Mouse (Mus musculus) stomach, embryonic 15.5 days (tissue): ENCODE data around the gene Ugt1a9. TPM values are rescaled to one million over a fixed set of nuclear protein-coding genes. Genes with fewer than 3 reads are reported as not detected.
"Not testable (repeated sequence)": the region's sequence is repeated elsewhere in the genome, so short reads cannot be mapped to it uniquely, and the experiment has no call there.

Source experiments
- ATAC-seq: fragments of 200-750 bp; cut with Nextera tagmentation; 2 replicates; pipeline ENCODE4 v1.8.0; 2017; ENCODE audit warnings: low read depth, moderate number of reproducible peaks, moderate TSS enrichment; ENCODE audit not compliant: insufficient read depth, low FRiP score
- H3K27ac ChIP-seq: fragments of 300-500 bp; sonication (generic); 2 replicates; pipeline ENCODE4 v1.5.1; 2015; ENCODE audit warnings: mild to moderate bottlenecking, inconsistent platforms
- H3K27me3 ChIP-seq: fragments of 300-500 bp; sonication (generic); replicated peaks from 2 replicates; pipeline ENCODE4 v1.6.1; 2015; ENCODE audit warnings: inconsistent platforms
- H3K36me3 ChIP-seq: fragments of 300-500 bp; sonication (generic); 2 replicates; pipeline ENCODE4 v1.6.1; 2015; ENCODE audit warnings: inconsistent platforms
- H3K4me1 ChIP-seq: fragments of 300-500 bp; sonication (generic); 2 replicates; pipeline ENCODE4 v1.6.1; 2015; ENCODE audit warnings: inconsistent platforms
- H3K4me2 ChIP-seq: fragments of 300-500 bp; sonication (generic); 2 replicates; pipeline ENCODE4 v1.6.1; 2015; ENCODE audit warnings: mild to moderate bottlenecking, inconsistent platforms
- H3K4me3 ChIP-seq: fragments of 300-500 bp; sonication (generic); replicated peaks from 2 replicates; pipeline ENCODE4 v1.5.1; 2015; ENCODE audit warnings: inconsistent platforms
- H3K9ac ChIP-seq: fragments of 300-500 bp; sonication (generic); 2 replicates; pipeline ENCODE4 v1.6.1; 2015; ENCODE audit warnings: inconsistent platforms
- H3K9me3 ChIP-seq: fragments of 300-500 bp; sonication (generic); 2 replicates; pipeline ENCODE4 v1.6.1; 2016; ENCODE audit warnings: inconsistent platforms
- WGBS: fragments of 180-500 bp; shearing (Covaris S2); methylation state at CpG from one replicate; pipeline ENCODE4 v1.1.7; 2015; 5-methylcytosine and 5-hydroxymethylcytosine counted together
- polyA plus RNA-seq: library from polyadenylated mRNA; unstranded; fragments of >200 nt; fragmentation: Nextera tagmentation; extraction: Ambion mirVana; gene quantifications from 2 replicates; pipeline ENCODE4 v1.2.1, GENCODE M21; 2015

The Ugt1a9 gene
- polyA plus RNA-seq, 1 experiment from 2014 or later = 1.7 TPM

DNA sequence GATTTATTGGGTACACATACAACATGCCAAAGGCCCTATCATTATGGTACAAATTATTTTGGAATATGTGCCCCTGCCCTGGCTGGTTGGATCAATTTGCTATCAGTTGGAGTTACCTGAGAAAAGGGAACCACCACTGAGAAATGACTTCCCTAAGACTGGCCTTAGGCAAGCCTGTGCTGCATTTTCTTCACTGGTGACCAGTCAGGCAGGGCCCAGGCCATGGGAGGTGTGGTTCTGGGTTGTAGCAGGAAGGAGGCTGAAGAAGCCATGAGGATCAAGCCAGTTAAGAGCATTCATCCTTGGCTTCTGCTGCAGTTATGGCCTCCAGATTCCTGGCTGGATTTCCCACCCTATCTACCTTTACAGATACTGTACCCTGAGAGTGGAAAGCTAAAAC lies 21.7 kb downstream of the Ugt1a9 start:
- Histone ChIP-seq H3K4me1 (peaks cover 4% of the 10 kb centered on the region), H3K9ac (no peak overlapping the region), H3K36me3 (no peaks in the 10 kb centered on the region), H3K27me3 (no peaks in the 10 kb centered on the region), H3K27ac (no peak overlapping the region), H3K4me3 (no peak overlapping the region), H3K4me2 (no peak overlapping the region), H3K9me3 (no peaks in the 10 kb centered on the region)
- ATAC-seq = no peak

DNA sequence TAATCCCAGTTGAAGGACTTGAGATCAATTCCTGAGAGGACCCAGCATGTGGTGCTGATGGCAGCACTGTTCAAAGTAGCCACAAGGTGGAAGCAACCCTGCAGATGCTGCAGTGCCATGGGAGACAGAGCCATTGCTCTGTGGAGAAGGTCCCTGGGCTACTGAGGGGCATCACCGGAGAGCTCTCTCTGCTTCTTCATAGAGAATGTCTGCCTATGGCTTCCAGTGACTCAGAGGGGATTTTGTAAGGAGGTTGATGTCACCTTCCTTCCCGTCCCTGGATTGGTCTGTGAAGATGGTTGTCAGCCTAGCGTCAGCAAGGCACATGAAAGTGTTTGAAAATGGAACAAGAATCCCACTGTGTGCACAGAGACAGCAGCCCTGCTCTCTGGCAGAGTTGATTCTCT lies 23.7 kb downstream of the Ugt1a9 start:
- H3K4me3 ChIP-seq, H3K9ac ChIP-seq, H3K36me3 ChIP-seq, ATAC-seq, H3K9me3 ChIP-seq, H3K27me3 ChIP-seq, H3K4me1 ChIP-seq, H3K4me2 ChIP-seq: not testable (repeated sequence)
- peak overlapping the region; percentile 82 for H3K27ac ChIP-seq
- WGBS = 62% methylated on average over 3 of the region's 3 CpGs

DNA sequence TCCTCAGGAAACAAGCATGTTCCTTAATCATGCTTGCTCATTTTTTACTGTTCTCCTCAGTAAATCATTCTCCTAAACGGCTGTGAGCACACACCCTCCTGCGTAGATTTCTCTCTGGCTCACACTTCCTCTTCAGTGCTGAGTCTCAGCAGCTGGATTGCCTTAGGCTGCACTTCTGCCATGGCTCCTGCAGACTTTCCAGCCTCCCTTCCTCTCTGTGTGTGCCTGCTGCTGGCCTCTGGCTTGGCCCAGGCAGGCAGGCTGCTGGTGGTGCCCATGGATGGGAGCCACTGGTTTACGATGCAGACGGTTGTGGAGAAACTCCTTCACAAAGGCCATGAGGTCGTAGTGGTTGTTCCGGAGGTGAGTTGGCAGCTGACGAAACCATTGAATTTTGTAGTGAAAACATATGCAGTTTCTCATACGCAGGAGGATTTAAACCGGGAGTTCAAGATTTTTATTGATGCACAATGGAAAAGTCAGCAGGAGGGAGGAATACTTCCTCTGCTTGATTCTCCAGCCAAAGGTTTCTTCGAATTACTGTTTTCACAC lies 24.4 kb downstream of the Ugt1a9 start, which contains the start of gene Ugt1a7c:
Gene Ugt1a7c, plus strand, starts transcription at position 122 of the 552 bp plus-strand sequence.
- Histone ChIP-seq H3K4me1 (peaks cover 4% of the 10 kb centered on the region), H3K9me3 (no peaks in the 10 kb centered on the region), H3K4me2 (peak within 1 kb of the TSS; percentile 45), H3K36me3 (no peaks in the 10 kb centered on the region), H3K4me3 (peak within 1 kb of the TSS; percentile 23; the same call in 1 of the 2 replicates), H3K27me3 (no peaks in the 10 kb centered on the region), H3K27ac (peak within 1 kb of the TSS; percentile 82), H3K9ac (no peak within 1 kb of the TSS)
- peak; percentile 72; the same call in 1 of the 2 replicates for ATAC-seq
- 15% methylated on average over 10 of the region's 10 CpGs for WGBS

DNA sequence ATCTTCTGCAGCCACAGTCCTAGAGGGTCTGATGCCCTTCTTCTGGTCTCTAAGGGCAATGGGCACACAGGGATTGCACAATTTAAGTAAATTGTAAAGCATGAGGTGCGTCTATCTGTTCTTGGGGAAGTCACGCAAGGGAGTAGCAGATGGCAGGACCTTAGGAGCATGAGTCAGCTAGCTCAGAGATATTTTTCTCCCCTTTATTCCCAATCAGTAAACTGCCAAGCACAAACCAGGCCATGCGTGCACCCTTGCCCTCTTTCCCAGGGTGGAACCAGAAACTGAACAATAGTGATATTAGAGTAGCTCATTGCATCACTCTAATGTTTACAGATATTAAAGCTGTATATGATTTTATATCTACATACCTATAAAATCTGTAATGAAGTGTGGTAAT lies 27.9 kb downstream of the Ugt1a9 start:
- H3K4me1 ChIP-seq, H3K27me3 ChIP-seq, H3K4me2 ChIP-seq, H3K36me3 ChIP-seq, ATAC-seq, H3K9ac ChIP-seq, H3K4me3 ChIP-seq, H3K27ac ChIP-seq, H3K9me3 ChIP-seq: not testable (repeated sequence)
- 77% methylated on average over 3 of the region's 3 CpGs for whole genome bisulfite sequencing

DNA sequence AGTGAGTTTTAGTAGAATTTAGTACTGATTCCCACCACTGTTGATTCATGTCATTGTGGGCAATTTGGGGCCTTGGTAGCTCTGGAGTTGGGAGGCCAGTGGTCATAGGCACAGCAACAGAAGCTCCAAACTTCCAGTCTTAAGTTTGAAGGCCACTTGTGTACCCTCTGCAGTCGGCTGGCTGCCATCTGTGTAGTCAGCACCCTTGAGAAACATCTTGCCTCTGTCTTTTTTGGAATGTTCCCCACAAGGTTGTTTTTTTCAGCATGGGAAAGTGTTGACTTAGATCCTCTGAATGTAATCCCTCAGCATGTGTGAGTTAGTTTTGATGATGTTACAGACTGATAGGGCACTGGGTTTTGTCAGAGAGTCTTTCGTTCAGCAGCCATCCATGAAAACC lies 29.1 kb downstream of the Ugt1a9 start:
- not testable (repeated sequence) for ATAC-seq, H3K27ac ChIP-seq, H3K4me1 ChIP-seq, H3K4me2 ChIP-seq, H3K4me3 ChIP-seq, H3K9ac ChIP-seq, H3K27me3 ChIP-seq, H3K36me3 ChIP-seq, H3K9me3 ChIP-seq
- 78% methylated on average over 2 of the region's 2 CpGs for WGBS

DNA sequence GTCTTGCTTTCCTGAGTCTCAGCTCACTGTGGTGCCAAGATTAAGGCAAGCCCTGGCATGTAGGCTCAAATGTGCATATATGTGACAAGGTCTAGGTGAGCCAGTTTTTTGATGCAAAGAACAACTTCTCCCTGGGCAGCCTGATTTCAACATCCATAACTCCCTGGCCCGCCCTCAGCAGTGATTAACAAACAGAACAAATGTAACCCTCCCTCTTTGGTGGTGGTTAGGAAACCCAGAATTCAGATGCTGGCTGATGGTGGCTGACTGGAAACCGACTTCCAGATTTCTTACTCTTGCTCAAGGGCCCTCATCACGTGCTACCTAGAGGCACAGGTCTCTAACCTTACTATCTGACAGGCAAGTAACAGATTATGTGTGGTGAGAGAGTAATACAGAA lies 32.4 kb downstream of the Ugt1a9 start, which contains the start of gene Ugt1a6b:
Gene Ugt1a6b, plus strand, starts transcription at position 234 of the 400 bp plus-strand sequence.
- H3K9me3 ChIP-seq, H3K4me3 ChIP-seq, H3K4me1 ChIP-seq, H3K4me2 ChIP-seq, H3K9ac ChIP-seq, H3K27me3 ChIP-seq, H3K36me3 ChIP-seq: not testable (repeated sequence)
- 41% methylated on average over 3 of the region's 3 CpGs for WGBS
- ATAC-seq = peak; percentile 63
- H3K27ac ChIP-seq = peak within 1 kb of the TSS; percentile 11; the same call in 1 of the 2 replicates

DNA sequence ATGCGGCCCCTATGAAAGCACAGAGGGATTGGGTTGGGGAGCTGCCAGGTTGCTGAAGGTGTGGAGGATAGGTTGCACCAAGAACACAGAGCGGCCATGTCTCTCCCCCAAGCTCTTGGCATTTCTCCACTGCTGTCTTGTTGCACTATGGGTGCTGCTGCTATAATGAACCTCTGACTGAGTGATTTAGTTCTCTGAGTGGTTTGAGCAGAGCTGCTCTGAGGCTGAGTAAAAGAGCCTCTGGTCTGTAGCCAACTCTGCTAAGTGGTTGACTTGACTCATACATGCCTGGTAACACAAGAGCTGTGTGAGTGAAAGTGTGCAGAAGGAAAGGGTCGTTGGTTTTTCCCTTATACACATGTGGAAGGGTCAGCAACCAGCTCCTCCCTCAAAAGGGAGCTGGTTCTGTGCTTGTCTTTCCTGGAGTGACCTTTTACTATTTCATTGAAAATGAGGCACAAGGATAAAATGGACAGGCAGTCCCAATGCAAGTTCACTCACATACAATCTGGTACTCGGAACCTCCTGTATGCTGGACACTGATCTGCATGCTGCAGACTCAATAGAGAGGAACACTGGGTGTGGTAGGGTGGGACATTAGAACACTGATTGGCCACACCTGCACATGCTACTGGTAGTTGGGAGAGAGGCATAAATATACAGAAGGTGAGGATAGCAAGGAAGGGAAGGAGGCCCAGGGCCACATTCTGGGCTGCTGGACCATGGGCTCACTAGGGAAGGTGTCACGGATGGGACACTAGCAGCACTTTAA lies 33.3 kb downstream of the Ugt1a9 start:
- peak overlapping the region; percentile 9; the same call in 1 of the 2 replicates for H3K27ac ChIP-seq
- not testable (repeated sequence) for H3K4me3 ChIP-seq, H3K4me2 ChIP-seq, H3K36me3 ChIP-seq, H3K9me3 ChIP-seq, H3K4me1 ChIP-seq, H3K27me3 ChIP-seq, ATAC-seq, H3K9ac ChIP-seq
- WGBS = 70% methylated on average over 5 of the region's 5 CpGs

DNA sequence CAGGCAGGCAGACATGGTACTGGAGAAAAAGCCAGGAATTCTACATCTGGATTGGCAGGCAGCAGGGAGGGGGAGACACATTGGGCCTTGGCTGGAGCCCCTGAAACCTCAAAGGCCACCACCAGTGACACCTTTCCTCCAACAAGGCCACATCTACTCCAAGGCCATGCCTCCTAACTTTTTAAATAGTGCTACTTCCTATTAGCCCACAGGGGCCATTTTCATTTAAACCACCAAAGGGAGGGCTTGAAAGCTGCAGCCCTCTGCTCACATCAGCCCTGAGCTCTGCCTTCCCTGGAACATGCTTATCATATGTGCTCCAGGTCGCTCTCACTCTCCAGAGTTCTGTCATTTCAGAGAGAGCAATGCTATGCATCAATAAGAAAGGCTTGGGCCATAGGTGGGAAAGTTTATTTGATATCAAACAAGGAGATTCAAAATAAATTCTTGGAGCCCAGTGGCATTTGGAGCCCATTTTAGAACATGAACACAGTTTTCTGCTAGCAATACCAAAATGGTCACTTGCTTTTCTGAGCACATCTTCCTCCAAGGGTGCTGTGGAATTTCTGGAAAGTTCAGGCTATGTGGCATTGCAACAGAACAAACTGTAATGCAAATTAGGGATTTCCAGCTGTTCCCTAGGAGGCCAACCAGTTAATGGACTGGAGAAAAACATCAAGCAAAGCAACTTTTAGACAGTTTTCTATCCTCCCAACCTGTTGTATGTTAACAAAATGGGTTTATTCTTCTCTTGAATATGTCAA lies 34.2 kb downstream of the Ugt1a9 start:
- H3K36me3 ChIP-seq = no peaks in the 10 kb centered on the region
- whole genome bisulfite sequencing = 84% methylated on average over 1 of the region's 1 CpGs
- H3K4me2 ChIP-seq = no peak overlapping the region
- H3K27ac ChIP-seq = no peak overlapping the region
- H3K9me3 ChIP-seq = no peaks in the 10 kb centered on the region
- no peak overlapping the region for H3K4me3 ChIP-seq
- H3K9ac ChIP-seq = no peak overlapping the region
- H3K27me3 ChIP-seq = no peaks in the 10 kb centered on the region
- ATAC-seq = no peak
- H3K4me1 ChIP-seq = no peaks in the 10 kb centered on the region

DNA sequence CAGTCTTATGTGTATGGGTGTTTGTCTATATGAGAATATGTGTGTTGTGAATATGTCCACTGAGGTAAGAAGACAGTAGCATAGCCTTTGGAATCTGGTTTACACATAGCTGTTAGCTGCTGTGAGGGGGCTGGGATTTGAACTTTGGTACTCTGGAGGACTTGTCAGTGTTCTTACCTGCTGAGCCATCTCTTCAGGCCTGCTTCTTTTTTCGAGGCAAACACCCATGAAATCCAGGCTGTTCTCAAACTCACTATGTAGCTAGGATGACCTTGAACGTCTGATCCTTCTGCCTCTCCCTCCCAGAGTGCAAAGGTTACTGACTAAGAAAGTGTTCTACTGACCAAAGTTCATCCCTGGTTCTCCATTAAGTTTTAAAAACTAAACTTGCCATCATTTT lies 35.1 kb downstream of the Ugt1a9 start:
- Histone ChIP-seq H3K4me2 (no peak overlapping the region), H3K27ac (no peak overlapping the region), H3K4me3 (no peak overlapping the region), H3K9me3 (no peaks in the 10 kb centered on the region), H3K9ac (no peak overlapping the region), H3K36me3 (no peaks in the 10 kb centered on the region), H3K4me1 (no peaks in the 10 kb centered on the region), H3K27me3 (no peaks in the 10 kb centered on the region)
- no peak for ATAC-seq
- WGBS = 50% methylated on average over 2 of the region's 2 CpGs

DNA sequence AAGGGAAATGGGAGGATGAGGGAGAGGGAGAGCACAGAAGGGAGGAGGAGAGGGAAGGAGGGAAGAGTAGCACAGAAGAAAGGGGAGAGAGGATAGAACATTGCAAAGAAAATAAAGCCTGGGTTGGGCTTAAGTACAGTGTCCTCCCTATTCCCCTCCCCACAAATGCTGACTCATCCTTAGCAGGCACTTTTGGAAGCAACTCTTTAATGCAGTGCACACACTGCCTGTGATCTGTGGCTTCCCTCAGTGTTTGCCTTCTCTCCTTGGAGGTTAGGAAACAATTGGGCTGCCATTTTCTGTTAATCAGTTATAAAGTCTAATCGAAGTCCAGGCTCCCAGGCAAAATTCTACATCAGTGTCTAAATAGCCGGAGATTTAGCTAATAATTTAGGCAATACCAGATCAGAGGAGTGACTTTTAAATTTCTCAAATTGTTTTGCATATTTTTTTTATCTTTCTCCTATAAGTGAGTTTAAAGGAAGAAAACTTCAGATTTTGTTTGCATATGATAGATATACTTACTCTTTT lies 38.5 kb downstream of the Ugt1a9 start:
- H3K4me3 ChIP-seq, H3K9ac ChIP-seq, H3K4me2 ChIP-seq, H3K4me1 ChIP-seq, H3K9me3 ChIP-seq, H3K27me3 ChIP-seq, H3K36me3 ChIP-seq, H3K27ac ChIP-seq: not testable (repeated sequence)
- peak; percentile 90 for ATAC-seq
- 69% methylated on average over 2 of the region's 2 CpGs for WGBS

DNA sequence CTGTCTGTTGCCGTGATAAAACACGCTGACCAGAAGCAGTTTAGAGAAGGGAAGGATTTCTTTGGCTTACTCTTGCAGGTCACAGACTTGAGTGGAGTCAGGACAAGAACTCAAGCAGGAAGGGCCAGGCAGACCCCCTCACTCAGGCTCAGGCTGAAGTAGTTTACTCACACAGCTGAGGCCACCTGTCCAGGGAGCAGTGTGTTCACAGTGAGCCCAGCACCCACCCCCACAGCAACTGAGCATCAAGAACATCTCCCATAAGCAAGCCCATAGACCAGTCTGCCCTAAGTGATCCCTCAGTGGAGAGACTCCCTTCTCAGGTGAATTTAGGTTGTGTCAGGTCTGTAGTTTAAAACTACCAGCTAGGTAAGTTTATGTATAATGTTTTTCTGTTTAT lies 39.0 kb downstream of the Ugt1a9 start:
- ATAC-seq, H3K9ac ChIP-seq, H3K4me3 ChIP-seq, H3K27me3 ChIP-seq, H3K27ac ChIP-seq, H3K9me3 ChIP-seq, H3K4me2 ChIP-seq, H3K4me1 ChIP-seq, H3K36me3 ChIP-seq: not testable (repeated sequence)
- WGBS = 33% methylated on average over 2 of the region's 2 CpGs

DNA sequence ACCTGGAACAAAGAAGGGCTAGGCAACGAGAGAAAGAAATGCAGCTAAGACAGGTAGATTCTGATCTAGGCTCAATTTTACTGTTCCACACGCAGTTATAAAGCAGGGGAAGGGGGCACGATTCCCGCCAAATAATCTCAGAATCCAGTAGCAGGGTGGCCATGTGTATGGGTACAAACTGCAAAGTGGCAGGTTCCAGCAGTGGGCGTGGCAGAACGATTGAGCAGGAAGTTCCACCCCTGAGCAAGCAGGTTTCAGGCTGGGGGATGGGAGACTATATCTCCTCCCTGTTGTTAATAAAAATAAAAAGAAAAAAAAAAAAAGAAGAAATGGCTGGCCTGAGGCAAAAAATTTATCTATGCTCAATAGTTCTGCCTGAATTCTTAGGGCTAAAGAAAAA lies 42.2 kb downstream of the Ugt1a9 start:
- H3K36me3 ChIP-seq, H3K9me3 ChIP-seq, H3K4me3 ChIP-seq, H3K4me2 ChIP-seq, H3K9ac ChIP-seq, H3K27ac ChIP-seq, H3K4me1 ChIP-seq, H3K27me3 ChIP-seq, ATAC-seq: not testable (repeated sequence)
- WGBS = 93% methylated on average over 6 of the region's 6 CpGs
